Mouse (Mus musculus): ENCODE results near the gene Gm21762. TPM values are rescaled to one million over a fixed set of nuclear protein-coding genes. Genes with fewer than 3 reads are reported as not detected.
"Not testable (repeated sequence)": the region's sequence is repeated elsewhere in the genome, so short reads cannot be mapped to it uniquely, and the experiment has no call there.

The Gm21762 gene
- total RNA-seq (2015) (0.58 and 1.4 TPM in 2 replicates), total RNA-seq (2017) (1.7 and 3.3 TPM in 2 replicates)

DNA sequence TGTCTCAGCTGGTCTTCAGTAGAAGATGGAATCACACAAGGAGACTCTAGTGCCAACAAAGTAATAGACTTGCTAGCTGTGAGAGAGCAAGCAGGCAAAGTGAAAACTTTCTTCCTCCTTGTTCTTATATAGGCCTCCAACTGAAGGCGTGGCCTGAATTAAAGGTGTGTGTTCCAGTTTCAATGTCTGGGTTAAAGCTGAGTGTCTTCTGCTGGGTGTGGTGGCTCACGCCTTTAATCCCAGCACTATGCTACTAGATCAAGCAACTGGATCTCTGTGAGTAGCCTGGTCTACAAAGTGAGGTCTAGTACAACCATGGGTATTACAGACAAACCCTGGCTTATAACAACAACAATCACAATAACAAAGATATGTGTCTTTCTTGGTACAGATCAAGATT is at the start of gene Gm21762:
Gene Gm21762, minus strand, starts transcription at position 101 of the 400 bp plus-strand sequence.
- ATAC-seq (ENCODE audit: poor library complexity, severe bottlenecking): not testable (repeated sequence)

DNA sequence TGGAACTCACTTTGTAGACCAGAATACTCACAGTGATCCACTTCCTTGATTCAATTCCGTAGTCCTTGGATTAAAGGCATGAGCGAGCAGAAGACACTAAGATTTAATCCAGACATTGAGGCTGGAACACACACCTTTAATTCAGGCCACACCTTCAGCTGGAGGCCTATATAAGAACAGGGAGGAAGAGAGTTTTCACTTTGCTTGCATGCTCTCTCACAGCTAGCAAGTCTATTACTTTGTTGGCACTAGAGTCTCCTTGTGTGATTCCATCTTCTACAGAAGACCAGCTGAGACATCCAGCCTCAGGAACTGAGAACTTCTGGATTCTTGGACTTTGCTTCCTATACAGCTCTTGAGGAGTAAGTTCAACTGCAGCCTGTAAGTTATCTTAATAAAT is 47.1 kb upstream of the Gm21762 start, which contains the start of gene AF067061:
Gene AF067061, plus strand, starts transcription at position 245 of the 400 bp plus-strand sequence.
- not testable (repeated sequence) for ATAC-seq (ENCODE audit: poor library complexity, severe bottlenecking)

DNA sequence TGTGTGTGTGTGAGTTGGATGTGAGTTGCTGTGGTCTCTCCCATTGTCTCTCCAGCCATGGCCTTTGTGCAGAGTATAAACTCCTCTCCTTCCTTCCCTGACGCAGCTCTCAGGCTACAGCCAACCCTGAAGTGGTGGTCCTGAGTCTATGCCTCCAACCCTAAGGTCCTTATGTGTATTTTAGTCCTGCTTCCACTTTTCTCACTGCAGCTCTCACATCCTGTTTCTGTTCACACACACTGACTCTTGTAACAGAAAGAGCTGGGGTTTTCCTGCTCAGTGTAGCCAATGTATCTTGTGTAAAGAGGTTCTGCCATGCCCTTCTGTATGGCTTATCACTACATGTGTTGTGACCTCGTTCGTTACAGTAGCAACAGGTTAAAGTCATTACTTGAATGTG is 44.0 kb upstream of the Gm21762 start:
- peak; percentile 75 for ATAC-seq (ENCODE audit: poor library complexity, severe bottlenecking)

DNA sequence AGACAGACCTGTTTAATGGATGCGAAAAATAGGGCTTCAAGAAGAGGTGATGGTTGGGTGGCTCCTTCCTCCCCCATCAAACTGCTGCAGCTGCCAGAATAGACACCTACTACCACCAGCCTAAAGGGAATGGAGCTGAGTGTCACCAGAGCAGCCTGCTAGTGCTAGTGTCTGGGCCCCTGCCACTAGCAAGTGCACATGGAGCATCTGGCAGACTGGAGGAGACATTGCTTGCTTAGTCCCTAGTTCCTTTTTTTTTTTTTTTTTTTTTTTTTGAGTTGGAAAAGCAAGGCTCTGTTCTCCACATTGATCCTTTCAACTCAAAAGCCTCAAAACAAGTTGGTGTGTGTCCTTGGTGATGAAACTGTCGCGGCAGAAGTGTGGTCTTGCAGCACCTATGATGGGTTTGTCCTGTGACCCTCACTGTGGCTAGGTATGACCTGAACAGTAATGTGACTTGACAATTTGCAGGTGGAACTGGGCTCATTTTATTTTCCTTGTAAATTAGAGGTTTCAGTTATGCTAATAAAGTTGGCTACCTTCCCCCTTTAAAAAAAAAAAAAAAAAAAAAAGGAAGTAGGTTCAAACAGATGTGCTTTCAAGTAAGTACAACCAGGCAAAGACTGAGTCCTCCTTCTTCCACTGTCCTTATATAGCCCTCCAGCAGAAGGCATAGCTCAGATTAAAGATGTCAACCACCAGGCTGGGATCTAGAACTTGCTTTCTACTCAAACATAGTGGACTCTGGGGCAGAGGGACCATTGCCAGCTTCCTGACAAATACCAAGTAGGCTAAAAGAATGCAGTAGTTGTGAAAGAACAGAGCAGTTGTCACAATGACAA is 43.3 kb upstream of the Gm21762 start:
- peak; percentile 52 for ATAC-seq (ENCODE audit: poor library complexity, severe bottlenecking)

DNA sequence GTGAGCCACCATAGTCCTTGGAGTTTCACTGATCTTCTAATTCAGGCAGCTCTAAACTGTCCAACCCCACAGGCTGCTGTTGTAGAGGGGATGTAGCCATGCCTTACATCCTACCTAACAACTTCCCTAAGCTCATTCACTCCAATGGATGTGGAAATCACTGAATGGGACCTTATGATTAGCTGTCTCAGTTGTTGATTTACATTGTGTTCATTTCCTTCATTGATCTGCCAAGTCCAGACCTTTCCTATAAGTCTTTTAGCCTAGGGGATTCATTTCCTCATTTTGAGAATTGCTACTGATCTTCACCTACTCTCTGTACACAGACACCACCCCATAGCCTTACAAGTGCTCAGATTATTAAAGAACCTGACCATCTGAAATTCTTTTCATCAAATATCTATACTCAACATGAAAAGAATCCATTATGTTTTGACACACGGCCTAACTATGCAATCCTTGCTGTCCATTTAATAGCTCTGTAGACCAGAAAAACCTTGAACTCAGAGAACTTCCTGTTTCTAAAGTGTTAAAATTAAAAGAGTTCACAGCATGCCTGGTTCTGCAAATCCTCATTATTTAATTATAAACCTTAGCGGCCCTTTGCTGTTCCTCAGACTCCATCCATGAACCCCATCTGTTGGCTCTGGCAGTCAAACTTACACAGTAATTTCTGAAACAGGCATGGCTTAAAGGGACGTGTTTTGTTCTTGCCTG is 35.6 kb upstream of the Gm21762 start:
- ATAC-seq (ENCODE audit: poor library complexity, severe bottlenecking): peak; percentile 79

DNA sequence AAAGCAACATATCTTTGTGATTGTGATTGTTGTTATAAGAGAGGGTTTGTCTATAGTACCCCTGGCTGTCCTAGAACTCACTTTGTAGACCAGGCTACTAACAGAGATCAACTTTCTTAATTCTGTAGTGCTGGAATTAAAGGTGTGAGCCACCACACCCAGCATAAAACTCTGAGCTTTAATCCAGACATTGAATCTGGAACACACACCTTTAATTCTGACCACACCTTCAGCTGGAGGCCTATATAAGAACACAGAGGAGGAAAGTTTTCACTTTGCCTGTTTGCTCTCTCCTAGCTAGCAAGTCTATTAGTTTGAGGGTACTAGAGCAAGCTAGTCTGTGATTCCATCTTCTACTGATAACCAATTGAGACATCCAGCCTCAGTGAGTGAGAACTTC is 23.1 kb upstream of the Gm21762 start, which contains the start of gene Gm21731:
Gene Gm21731, plus strand, starts transcription at position 301 of the 400 bp plus-strand sequence.
- ATAC-seq (ENCODE audit: poor library complexity, severe bottlenecking): not testable (repeated sequence)

DNA sequence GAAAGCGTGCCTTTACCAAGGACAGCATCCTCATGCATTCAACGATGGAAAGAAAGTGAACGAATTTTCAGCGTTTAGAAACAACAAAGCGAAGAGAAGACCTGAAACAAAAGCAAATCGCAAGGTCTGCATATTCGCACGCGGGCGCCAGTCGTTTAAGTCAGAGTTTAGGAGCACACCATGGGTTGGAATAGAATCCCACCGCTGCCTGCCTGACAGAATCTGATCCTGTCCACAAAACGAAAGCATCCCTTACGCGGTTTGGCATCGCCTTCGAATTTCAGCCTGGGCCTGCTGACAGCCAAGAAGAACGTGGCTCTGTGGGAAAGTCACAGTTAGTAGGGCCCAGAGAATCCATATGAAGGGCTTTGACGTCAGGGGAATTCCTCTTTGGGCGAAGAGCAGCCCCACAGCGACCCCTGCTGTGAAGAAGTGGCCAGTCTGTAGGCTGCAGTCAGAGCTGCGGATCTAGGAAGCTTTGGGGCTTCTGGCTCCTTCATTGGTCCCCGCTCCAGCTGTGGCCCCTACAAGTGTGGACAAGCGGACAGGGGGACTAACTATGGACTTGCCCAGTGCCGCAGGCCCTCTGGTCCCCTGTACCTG is 16.8 kb upstream of the Gm21762 start:
- peak; percentile 86 for ATAC-seq (ENCODE audit: poor library complexity, severe bottlenecking)

DNA sequence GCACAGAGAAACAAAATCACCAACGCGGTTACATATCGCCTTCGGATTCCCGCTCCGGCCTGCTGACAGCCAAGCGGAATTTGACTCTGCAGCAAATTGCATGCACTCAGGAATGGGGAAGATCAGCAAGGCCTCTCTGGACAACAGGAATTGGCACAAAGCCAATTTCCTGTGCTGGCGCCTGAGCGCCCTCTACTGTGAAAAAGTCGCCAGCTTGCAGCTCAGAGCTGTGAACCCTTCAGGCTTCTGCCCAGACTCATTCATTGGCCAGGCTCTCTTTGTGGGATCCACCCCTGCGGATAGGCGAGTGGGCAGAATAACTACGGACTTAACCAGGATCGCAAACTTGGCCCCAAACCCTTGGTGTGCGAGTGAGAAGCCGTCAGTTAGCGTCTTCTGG is 16.1 kb upstream of the Gm21762 start:
- ATAC-seq (ENCODE audit: poor library complexity, severe bottlenecking): peak; percentile 89

DNA sequence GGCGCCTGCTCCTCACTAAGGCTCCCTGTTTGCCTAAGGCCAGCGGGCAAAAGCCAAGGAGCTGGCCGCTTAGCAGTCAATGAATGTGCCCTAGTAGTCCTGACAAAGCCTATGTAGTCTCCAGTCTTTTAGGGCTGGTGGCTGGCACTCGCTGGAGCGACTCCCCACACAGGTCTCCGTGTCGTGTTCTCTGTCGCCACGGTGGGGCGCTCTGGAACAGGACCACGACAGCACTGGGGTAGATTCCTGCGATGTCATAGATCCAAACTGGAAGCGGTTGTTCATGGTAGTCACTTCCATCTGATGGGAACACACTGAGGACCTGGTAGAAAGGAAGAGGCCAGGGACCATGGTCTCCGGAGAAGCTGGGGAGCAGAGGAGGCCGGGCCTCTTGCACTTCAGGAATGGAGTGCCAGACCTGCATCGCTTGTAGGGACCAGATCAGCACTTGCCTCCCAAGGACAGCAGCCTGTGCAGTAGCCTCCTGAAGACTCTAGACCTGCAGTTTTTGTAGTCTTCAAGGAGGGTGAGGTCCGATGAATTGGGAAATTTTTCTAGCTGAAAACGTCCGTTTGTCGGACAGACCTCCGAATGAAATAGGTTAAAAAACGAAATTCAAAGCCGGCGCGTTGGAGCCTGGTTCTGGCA is 7.4 kb upstream of the Gm21762 start:
- peak; percentile 51 for ATAC-seq (ENCODE audit: poor library complexity, severe bottlenecking)

DNA sequence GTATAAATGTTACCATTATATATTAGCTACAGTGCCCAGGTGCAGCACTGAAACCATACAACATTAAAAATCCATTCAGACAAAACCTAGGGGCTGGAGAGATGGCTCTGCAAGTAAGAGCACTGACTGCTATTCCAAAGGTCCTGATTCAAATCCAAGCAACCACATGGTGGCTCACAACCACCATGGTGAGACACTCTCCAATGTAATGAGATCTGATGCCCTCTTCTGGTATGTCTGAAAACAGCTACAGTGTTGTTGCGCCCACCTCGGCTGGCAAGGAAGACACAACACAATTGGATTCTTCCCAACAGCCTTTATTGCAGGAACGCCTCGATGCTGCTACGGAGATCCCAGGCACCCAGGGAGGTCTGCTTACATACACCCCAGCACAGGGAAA is 5.2 kb upstream of the Gm21762 start:
- ATAC-seq (ENCODE audit: poor library complexity, severe bottlenecking): peak; percentile 40; the same call in 1 of the 2 replicates

DNA sequence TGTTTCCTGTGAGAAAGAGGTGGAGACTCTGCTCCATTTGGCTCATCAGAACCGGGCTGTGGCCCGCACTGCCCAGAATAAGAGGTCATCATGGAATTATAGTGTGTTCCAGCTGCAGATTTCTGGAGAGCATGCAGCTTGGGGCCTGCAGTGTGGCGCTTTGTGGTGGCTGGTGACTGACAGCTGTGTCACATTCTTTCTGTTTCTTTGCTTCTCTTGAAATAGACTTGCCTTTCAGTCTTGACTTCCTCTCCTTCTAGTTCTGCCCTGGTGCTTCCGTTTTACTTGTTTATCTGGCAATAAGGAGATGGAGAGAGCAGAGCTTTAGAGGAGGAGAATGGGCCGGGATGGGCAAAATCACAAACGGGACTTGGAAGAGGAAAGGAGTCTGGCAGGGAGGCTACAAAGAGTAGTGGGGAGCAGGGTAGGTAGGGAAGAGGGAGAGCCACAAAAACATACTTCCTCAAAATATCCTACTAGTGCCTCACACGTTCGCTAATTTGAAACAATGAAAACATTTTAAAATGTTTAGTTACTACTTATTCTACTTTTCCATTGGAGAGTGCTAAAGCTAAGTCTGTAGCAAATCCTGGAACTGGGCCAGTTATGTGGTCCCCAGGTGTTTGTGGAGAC is 19.4 kb downstream of the Gm21762 start:
- peak; percentile 66 for ATAC-seq (ENCODE audit: poor library complexity, severe bottlenecking)

DNA sequence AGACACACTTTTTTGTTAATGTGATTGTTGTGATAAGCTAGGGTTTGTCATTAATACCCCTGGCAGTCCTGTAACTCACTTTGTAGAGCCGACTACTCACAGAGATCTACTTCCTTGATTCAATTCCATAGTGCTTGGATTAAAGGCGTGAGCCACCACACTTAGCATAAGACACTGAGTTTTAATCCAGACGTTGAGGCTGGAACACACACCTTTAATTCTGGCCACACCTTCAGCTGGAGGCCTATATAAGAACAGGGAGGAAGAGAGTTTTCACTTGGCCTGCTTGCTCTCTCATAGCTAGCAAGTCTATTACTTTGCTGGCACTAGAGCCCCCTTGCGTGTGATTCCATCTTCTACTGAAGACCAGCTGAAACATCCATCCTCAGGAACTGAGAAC is 43.6 kb downstream of the Gm21762 start, which contains the start of gene Gm21818:
Gene Gm21818, plus strand, starts transcription at position 301 of the 400 bp plus-strand sequence.
- ATAC-seq (ENCODE audit: poor library complexity, severe bottlenecking): not testable (repeated sequence)

DNA sequence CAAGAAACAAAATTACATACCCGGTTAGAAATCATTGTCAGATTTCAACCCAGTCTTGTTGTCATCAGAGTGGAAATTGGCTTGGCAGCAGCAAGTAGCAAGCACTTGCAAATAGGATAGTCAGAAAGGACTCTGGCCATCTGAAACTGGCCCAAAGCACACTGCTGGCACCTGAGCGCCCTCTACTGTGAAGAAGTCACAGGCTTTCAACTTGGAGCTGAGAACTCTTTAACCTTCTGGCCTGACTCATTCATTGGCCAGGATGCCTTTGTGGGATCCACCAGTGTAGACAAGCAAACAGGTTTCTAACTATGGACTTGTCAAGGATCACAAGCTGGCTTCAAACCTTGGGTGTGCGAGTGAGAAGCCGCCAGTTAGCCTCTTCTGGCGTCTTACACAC is 47.4 kb downstream of the Gm21762 start:
- peak; percentile 73 for ATAC-seq (ENCODE audit: poor library complexity, severe bottlenecking)

Other genes with a start within 250 kb of the Gm21762 start
- gene Gm36079, start 188.9 kb downstream of the Gm21762 start, total RNA-seq (2015): not detected in 2 replicates
- gene Gm36079, start 188.9 kb downstream of the Gm21762 start, total RNA-seq (2017): 0.49 TPM in 1 of 2 replicates, not detected in the other
- 248 and 273 TPM in 2 replicates for gene Gm21188, start 163.8 kb downstream of the Gm21762 start, total RNA-seq (2015)
- gene Gm21188, start 163.8 kb downstream of the Gm21762 start, total RNA-seq (2017): 152 and 161 TPM in 2 replicates
- gene Gm20767, start 75.7 kb downstream of the Gm21762 start, total RNA-seq (2015): not detected in 2 replicates
- not detected in 2 replicates for gene Gm20767, start 75.7 kb downstream of the Gm21762 start, total RNA-seq (2017)
- gene Gm21818, start 43.5 kb downstream of the Gm21762 start, total RNA-seq (2015): not detected in 2 replicates
- not detected in 2 replicates for gene Gm21818, start 43.5 kb downstream of the Gm21762 start, total RNA-seq (2017)
- not detected in 2 replicates for gene Gm21731, start 23.2 kb upstream of the Gm21762 start, total RNA-seq (2015)
- not detected in 2 replicates for gene Gm21731, start 23.2 kb upstream of the Gm21762 start, total RNA-seq (2017)
- not detected in 2 replicates for gene AF067061, start 47.2 kb upstream of the Gm21762 start, total RNA-seq (2015)
- gene AF067061, start 47.2 kb upstream of the Gm21762 start, total RNA-seq (2017): not detected in 2 replicates
- 46.3 and 48.8 TPM in 2 replicates for gene BC147527, start 84.4 kb upstream of the Gm21762 start, total RNA-seq (2015)
- gene BC147527, start 84.4 kb upstream of the Gm21762 start, total RNA-seq (2017): 48.0 and 70.9 TPM in 2 replicates
- gene Tcstv3, start 100.9 kb upstream of the Gm21762 start, total RNA-seq (2015): not detected in 2 replicates
- gene Tcstv3, start 100.9 kb upstream of the Gm21762 start, total RNA-seq (2017): not detected in 2 replicates

All from megakaryocyte, adult 5-6 weeks (primary cell).